Mouse (Mus musculus): Measurements from ENCODE around the gene Slc7a1.
A peak's percentile ranks its signal among the peaks of the same experiment; 100 is the strongest.

The Slc7a1 gene

GRCm38 (mm10) chr5:148399660-148400443 is at the start of gene Slc7a1:
TSS of gene Slc7a1 (minus strand) at chr5:148399904.
- DNase-seq, result peak; percentile 83 to 87

- DNase-seq, result no peak
Observed at GRCm38 (mm10) chr5:148444974-148445373, 45.3 kb upstream of the Slc7a1 start.

- no peak for DNase-seq
Observed at GRCm38 (mm10) chr5:148443734-148444133, 44.0 kb upstream of the Slc7a1 start.

- DNase-seq, result no peak
Observed at GRCm38 (mm10) chr5:148435660-148436059, 36.0 kb upstream of the Slc7a1 start.

- DNase-seq, result no peak
Observed at GRCm38 (mm10) chr5:148432121-148432520, 32.4 kb upstream of the Slc7a1 start.

- no peak for DNase-seq
Observed at GRCm38 (mm10) chr5:148428846-148429245, 29.1 kb upstream of the Slc7a1 start.

GRCm38 (mm10) chr5:148425136-148425535 is 25.4 kb upstream of the Slc7a1 start:
- no peak for DNase-seq

GRCm38 (mm10) chr5:148421326-148421725 is 21.6 kb upstream of the Slc7a1 start:
- DNase-seq, result no peak

GRCm38 (mm10) chr5:148419112-148419526 is 19.4 kb upstream of the Slc7a1 start:
- DNase-seq, result peak in 1 of 2 experiments; percentile 9

- no peak for DNase-seq
Observed at GRCm38 (mm10) chr5:148418436-148418835, 18.7 kb upstream of the Slc7a1 start.

GRCm38 (mm10) chr5:148417756-148418155 is 18.1 kb upstream of the Slc7a1 start:
- DNase-seq, result no peak

GRCm38 (mm10) chr5:148416461-148416860 is 16.8 kb upstream of the Slc7a1 start:
- no peak for DNase-seq

- no peak for DNase-seq
Observed at GRCm38 (mm10) chr5:148414233-148414632, 14.5 kb upstream of the Slc7a1 start.

- DNase-seq, result no peak
Observed at GRCm38 (mm10) chr5:148412504-148412903, 12.8 kb upstream of the Slc7a1 start.

- DNase-seq, result no peak
Observed at GRCm38 (mm10) chr5:148409465-148409864, 9.8 kb upstream of the Slc7a1 start.

- no peak for DNase-seq
Observed at GRCm38 (mm10) chr5:148406913-148407312, 7.2 kb upstream of the Slc7a1 start.

GRCm38 (mm10) chr5:148404548-148404947 is 4.8 kb upstream of the Slc7a1 start:
- DNase-seq, result no peak

- DNase-seq, result no peak
Observed at GRCm38 (mm10) chr5:148402641-148403040, 2.9 kb upstream of the Slc7a1 start.

- DNase-seq, result peak in 1 of 2 experiments; percentile 48
Observed at GRCm38 (mm10) chr5:148398766-148399659, 691 bp downstream of the Slc7a1 start.

GRCm38 (mm10) chr5:148398451-148398765 is 1.3 kb downstream of the Slc7a1 start:
- DNase-seq, result no peak

GRCm38 (mm10) chr5:148397911-148398310 is 1.8 kb downstream of the Slc7a1 start:
- no peak for DNase-seq

- no peak for DNase-seq
Observed at GRCm38 (mm10) chr5:148397418-148397817, 2.3 kb downstream of the Slc7a1 start.

- DNase-seq, result no peak
Observed at GRCm38 (mm10) chr5:148393316-148393715, 6.4 kb downstream of the Slc7a1 start.

- DNase-seq, result no peak
Observed at GRCm38 (mm10) chr5:148392831-148393230, 6.9 kb downstream of the Slc7a1 start.
